Mouse (Mus musculus) intestine, embryonic 14.5 days (tissue): ENCODE data around the gene Mtr. TPM values are rescaled to one million over a fixed set of nuclear protein-coding genes. Genes with fewer than 3 reads are reported as not detected.

Source experiments
- ATAC-seq: fragments of 200-750 bp; cut with Nextera tagmentation; replicated peaks from 2 replicates; pipeline ENCODE4 v1.8.0; 2017; ENCODE audit warnings: low read depth, moderate number of reproducible peaks, moderate TSS enrichment, moderate library complexity; ENCODE audit not compliant: low FRiP score, low TSS enrichment
- DNase-seq: peaks from one replicate; pipeline ENCODE4 v3.0.0-alpha.2; 2018; ENCODE audit warnings: low spot score
- H3K27ac ChIP-seq: fragments of 300-500 bp; sonication (generic); 2 replicates; pipeline ENCODE4 v1.5.1; 2014; ENCODE audit warnings: low read depth, mild to moderate bottlenecking, control low read depth
- H3K27me3 ChIP-seq: fragments of 300-500 bp; sonication (generic); replicated peaks from 2 replicates; pipeline ENCODE4 v1.6.1; 2014; ENCODE audit warnings: low read length, control low read depth; ENCODE audit not compliant: control insufficient read depth, insufficient read depth
- H3K36me3 ChIP-seq: fragments of 300-500 bp; sonication (generic); 2 replicates; pipeline ENCODE4 v1.6.1; 2014; ENCODE audit warnings: low read length, control low read depth; ENCODE audit not compliant: control insufficient read depth, insufficient read depth
- H3K4me1 ChIP-seq: fragments of 300-500 bp; sonication (generic); replicated peaks from 2 replicates; pipeline ENCODE4 v1.6.1; 2014; ENCODE audit warnings: low read length, control low read depth, mixed read lengths; ENCODE audit not compliant: control insufficient read depth, insufficient read depth
- H3K4me2 ChIP-seq: fragments of 300-500 bp; sonication (generic); 2 replicates; pipeline ENCODE4 v1.6.1; 2014; ENCODE audit warnings: low read length
- H3K4me3 ChIP-seq: fragments of 300-500 bp; sonication (generic); 2 replicates; pipeline ENCODE4 v1.5.1; 2014; ENCODE audit warnings: low read depth, low read length, control low read depth, mixed read lengths
- H3K9ac ChIP-seq: fragments of 300-500 bp; sonication (generic); 2 replicates; pipeline ENCODE4 v1.6.1; 2014; ENCODE audit warnings: mild to moderate bottlenecking, low read length
- H3K9me3 ChIP-seq: fragments of 300-500 bp; sonication (generic); 2 replicates; pipeline ENCODE4 v1.6.1; 2016; ENCODE audit warnings: low read length, control low read depth; ENCODE audit not compliant: control insufficient read depth
- WGBS: fragments of 180-500 bp; shearing (Covaris S2); extraction: QIAGEN DNeasy Blood & Tissue Kit; methylation state at CpG from one replicate; pipeline ENCODE4 v1.1.7; 2014; 5-methylcytosine and 5-hydroxymethylcytosine counted together
- polyA plus RNA-seq: library from polyadenylated mRNA; unstranded; fragments of >200 nt; fragmentation: Nextera tagmentation; extraction: Ambion mirVana; gene quantifications from 2 replicates; pipeline ENCODE4 v1.2.1, GENCODE M21; 2014

Gene Mtr
- polyA plus RNA-seq: 15.2 and 16.7 TPM in 2 replicates

- Histone ChIP-seq H3K4me3 (peak within 1 kb of the TSS; percentile 88), H3K4me1 (peaks cover 10% of the 10 kb centered on the region), H3K4me2 (peak within 1 kb of the TSS; percentile 57), H3K27ac (peak within 1 kb of the TSS; percentile 86), H3K27me3 (no peaks in the 10 kb centered on the region), H3K9ac (peak within 1 kb of the TSS; percentile 71), H3K9me3 (peaks cover 2% of the 10 kb centered on the region; the same call in 1 of the 2 replicates), H3K36me3 (peaks cover 10% of the 10 kb centered on the region; the same call in 1 of the 2 replicates)
- peak; percentile 94 for DNase-seq
- WGBS: under 1% methylated on average over 68 of the region's 69 CpGs
- peak; percentile 100 for ATAC-seq
Measured at GRCm38 (mm10) chr13:12257391-12258380, at the start of gene Mtr. Gene Mtr, minus strand, starts transcription at chr13:12258113.

GRCm38 (mm10) chr13:12307286-12307685, 49.4 kb upstream of the Mtr start:
- no peak overlapping the region for H3K9ac ChIP-seq
- H3K4me1 ChIP-seq: peaks cover 11% of the 10 kb centered on the region; the same call in 1 of the 2 replicates
- H3K36me3 ChIP-seq: no peaks in the 10 kb centered on the region
- no peak overlapping the region for H3K27ac ChIP-seq
- no peaks in the 10 kb centered on the region for H3K9me3 ChIP-seq
- no peaks in the 10 kb centered on the region for H3K27me3 ChIP-seq
- no peak overlapping the region for H3K4me2 ChIP-seq
- DNase-seq (no peak), ATAC-seq (no peak)
- H3K4me3 ChIP-seq: no peak overlapping the region
- 75% methylated on average over 4 of the region's 4 CpGs for WGBS

- H3K4me2 ChIP-seq: no peak overlapping the region
- no peaks in the 10 kb centered on the region for H3K9me3 ChIP-seq
- no peaks in the 10 kb centered on the region for H3K36me3 ChIP-seq
- H3K27me3 ChIP-seq: no peaks in the 10 kb centered on the region
- 85% methylated on average over 8 of the region's 8 CpGs for WGBS
- H3K4me1 ChIP-seq: peaks cover 6% of the 10 kb centered on the region; the same call in 1 of the 2 replicates
- DNase-seq (no peak), ATAC-seq (no peak)
- no peak overlapping the region for H3K4me3 ChIP-seq
- H3K9ac ChIP-seq: no peak overlapping the region
- H3K27ac ChIP-seq: no peak overlapping the region
Measured at GRCm38 (mm10) chr13:12305540-12305939, 47.6 kb upstream of the Mtr start.

- WGBS: 89% methylated on average over 5 of the region's 5 CpGs
Measured at GRCm38 (mm10) chr13:12304991-12305390, 47.1 kb upstream of the Mtr start.

GRCm38 (mm10) chr13:12297777-12298176, 39.9 kb upstream of the Mtr start:
- DNase-seq: no peak
- no peaks in the 10 kb centered on the region for H3K4me1 ChIP-seq
- H3K36me3 ChIP-seq: no peaks in the 10 kb centered on the region
- H3K9me3 ChIP-seq: no peaks in the 10 kb centered on the region
- no peak overlapping the region for H3K4me2 ChIP-seq
- H3K4me3 ChIP-seq: no peak overlapping the region
- H3K27me3 ChIP-seq: no peaks in the 10 kb centered on the region
- no peak overlapping the region for H3K9ac ChIP-seq
- WGBS: 42% methylated on average over 6 of the region's 6 CpGs
- no peak; the same call in 1 of the 2 replicates for ATAC-seq
- H3K27ac ChIP-seq: no peak overlapping the region

More at GRCm38 (mm10) chr13:12304991-12305390, 47.1 kb upstream of the Mtr start:
- Histone ChIP-seq H3K27me3 (no peaks in the 10 kb centered on the region), H3K4me1 (peaks cover 6% of the 10 kb centered on the region; the same call in 1 of the 2 replicates), H3K36me3 (no peaks in the 10 kb centered on the region), H3K9me3 (no peaks in the 10 kb centered on the region), H3K9ac (no peak overlapping the region), H3K4me2 (no peak overlapping the region), H3K4me3 (no peak overlapping the region), H3K27ac (no peak overlapping the region)
- ATAC-seq: no peak
- no peak for DNase-seq

- H3K27me3 ChIP-seq: no peaks in the 10 kb centered on the region
- H3K4me3 ChIP-seq: no peak overlapping the region
- H3K9me3 ChIP-seq: no peaks in the 10 kb centered on the region
- no peak overlapping the region for H3K27ac ChIP-seq
- WGBS: 84% methylated on average over 3 of the region's 3 CpGs
- H3K4me1 ChIP-seq: no peaks in the 10 kb centered on the region
- 0 out of 2 replicates have a peak, but pooled peaks have one; percentile 40 for ATAC-seq
- no peak overlapping the region for H3K4me2 ChIP-seq
- DNase-seq: no peak
- H3K36me3 ChIP-seq: no peaks in the 10 kb centered on the region
- H3K9ac ChIP-seq: no peak overlapping the region
Measured at GRCm38 (mm10) chr13:12296701-12297100, 38.8 kb upstream of the Mtr start.

GRCm38 (mm10) chr13:12293810-12294209, 35.9 kb upstream of the Mtr start:
- H3K36me3 ChIP-seq: no peaks in the 10 kb centered on the region

GRCm38 (mm10) chr13:12290700-12291099, 32.8 kb upstream of the Mtr start:
- no peaks in the 10 kb centered on the region for H3K9me3 ChIP-seq
- H3K27me3 ChIP-seq: no peaks in the 10 kb centered on the region
- no peak overlapping the region for H3K4me3 ChIP-seq
- no peaks in the 10 kb centered on the region for H3K36me3 ChIP-seq
- ATAC-seq: no peak
- no peaks in the 10 kb centered on the region for H3K4me1 ChIP-seq
- WGBS: 88% methylated on average over 7 of the region's 7 CpGs
- no peak overlapping the region for H3K27ac ChIP-seq
- no peak for DNase-seq
- H3K4me2 ChIP-seq: no peak overlapping the region
- H3K9ac ChIP-seq: no peak overlapping the region

More at GRCm38 (mm10) chr13:12293810-12294209, 35.9 kb upstream of the Mtr start:
- ATAC-seq (no peak; the same call in 1 of the 2 replicates), DNase-seq (no peak)
- Histone ChIP-seq H3K27me3 (no peaks in the 10 kb centered on the region), H3K9ac (no peak overlapping the region), H3K9me3 (no peaks in the 10 kb centered on the region), H3K4me2 (no peak overlapping the region), H3K4me1 (no peaks in the 10 kb centered on the region), H3K4me3 (no peak overlapping the region), H3K27ac (no peak overlapping the region)
- WGBS: 74% methylated on average over 7 of the region's 7 CpGs
